Mouse (Mus musculus): ENCODE measurements around the gene Fam172a.

Gene Fam172a

GRCm38 (mm10) chr13:78179312-78180097 is 477.7 kb downstream of the Fam172a start:
- DNase-seq (ENCODE audit: low read depth, low spot score) = no peak

GRCm38 (mm10) chr13:78180261-78180660 is 478.4 kb downstream of the Fam172a start:
- no peak for DNase-seq (ENCODE audit: low read depth, low spot score)

GRCm38 (mm10) chr13:78181071-78181929 is 479.5 kb downstream of the Fam172a start:
- no peak for DNase-seq (ENCODE audit: low read depth, low spot score)

GRCm38 (mm10) chr13:78181930-78182558 is 480.2 kb downstream of the Fam172a start:
- DNase-seq (ENCODE audit: low read depth, low spot score) = no peak

GRCm38 (mm10) chr13:78183004-78183403 is 481.2 kb downstream of the Fam172a start:
- DNase-seq (ENCODE audit: low read depth, low spot score) = no peak

- no peak for DNase-seq (ENCODE audit: low read depth, low spot score)
Measured at GRCm38 (mm10) chr13:78183986-78184385, 482.2 kb downstream of the Fam172a start.

- no peak for DNase-seq (ENCODE audit: low read depth, low spot score)
Measured at GRCm38 (mm10) chr13:78184786-78185466, 483.1 kb downstream of the Fam172a start.

- no peak for DNase-seq (ENCODE audit: low read depth, low spot score)
Measured at GRCm38 (mm10) chr13:78186340-78186946, 484.6 kb downstream of the Fam172a start.

- DNase-seq (ENCODE audit: low read depth, low spot score) = no peak
Measured at GRCm38 (mm10) chr13:78187833-78188232, 486.0 kb downstream of the Fam172a start.

GRCm38 (mm10) chr13:78189586-78189985 is 487.8 kb downstream of the Fam172a start:
- DNase-seq (ENCODE audit: low read depth, low spot score) = no peak

GRCm38 (mm10) chr13:78193211-78193610 is 491.4 kb downstream of the Fam172a start:
- no peak for DNase-seq (ENCODE audit: low read depth, low spot score)

- peak; percentile 3 for DNase-seq (ENCODE audit: low read depth, low spot score)
Measured at GRCm38 (mm10) chr13:78194135-78194849, 492.5 kb downstream of the Fam172a start.

- DNase-seq (ENCODE audit: low read depth, low spot score) = peak; percentile 12
Measured at GRCm38 (mm10) chr13:78194850-78195600, 493.2 kb downstream of the Fam172a start.

- peak; percentile 15 for DNase-seq (ENCODE audit: low read depth, low spot score)
Measured at GRCm38 (mm10) chr13:78195601-78196115, 493.8 kb downstream of the Fam172a start.

- peak; percentile 26 for DNase-seq (ENCODE audit: low read depth, low spot score)
Measured at GRCm38 (mm10) chr13:78196236-78196796, 494.5 kb downstream of the Fam172a start.

GRCm38 (mm10) chr13:78197286-78197818 is 495.5 kb downstream of the Fam172a start:
- no peak for DNase-seq (ENCODE audit: low read depth, low spot score)

GRCm38 (mm10) chr13:78197819-78198390 is 496.1 kb downstream of the Fam172a start:
- peak; percentile 58 for DNase-seq (ENCODE audit: low read depth, low spot score)

GRCm38 (mm10) chr13:78198391-78198870 is 496.6 kb downstream of the Fam172a start:
- no peak for DNase-seq (ENCODE audit: low read depth, low spot score)
